Mouse (Mus musculus) bone marrow, adult 2 months (tissue): Measurements from ENCODE around the gene Usp48.

ENCODE experiments used
- CTCF ChIP-seq: fragments of 200-500 bp; IDR thresholded peaks from 2 replicates; pipeline ENCODE4 v1.5.1; 2011; ENCODE audit warnings: low read length, control low read depth; ENCODE audit not compliant: control insufficient read depth, insufficient read depth
- POLR2A ChIP-seq: fragments of 200-500 bp; IDR thresholded peaks from 2 replicates; pipeline ENCODE4 v1.6.1; 2011; ENCODE audit warnings: low read depth, mild to moderate bottlenecking, control low read depth, low read length, borderline replicate concordance; ENCODE audit not compliant: control insufficient read depth

DNA sequence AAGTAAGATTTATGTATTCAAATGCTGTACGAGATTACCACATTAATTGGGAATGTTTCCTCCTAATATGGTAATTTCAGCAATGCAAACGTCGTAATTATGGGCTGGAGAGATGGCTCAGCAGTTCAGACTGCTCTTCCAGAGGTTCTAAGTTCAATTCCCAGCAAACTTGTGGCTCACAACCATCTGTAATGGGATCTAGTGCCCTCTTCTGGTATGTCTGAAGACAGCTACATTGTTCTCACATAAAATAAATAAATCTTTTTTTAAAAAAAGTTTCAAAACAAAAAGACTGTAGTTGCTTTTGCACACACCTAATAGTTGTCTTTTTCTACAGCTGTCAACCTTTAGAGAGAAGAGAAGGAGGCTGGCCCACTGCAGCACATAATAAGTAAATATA is 43.0 kb downstream of the Usp48 start:
- TF ChIP-seq CTCF (no peak), POLR2A (no peak)
